Mouse (Mus musculus) heart, postnatal 36 days (tissue): ENCODE measurements around the gene Xaf1. TPM values are rescaled to one million over a fixed set of nuclear protein-coding genes. Genes with fewer than 3 reads are reported as not detected.
A peak's percentile ranks its signal among the peaks of the same experiment; 100 is the strongest.

ENCODE experiments used
- DNase-seq, 2 experiments: peaks; one replicate each; pipeline ENCODE4 v3.0.0; 2021 to 2022
- intact Hi-C: fragments of 180-260 bp; cut with DNase I; formaldehyde crosslinking; loops from one replicate; pipeline ENCODE4 v1.15.1; 2025
- total RNA-seq, 2 experiments: library from RNA; stranded (reverse); gene quantifications; 2 replicates each; pipeline ENCODE4 v1.2.3; 2021

The Xaf1 gene
- total RNA-seq, 2 experiments from 2014 or later, result 11.2 to 18.1 TPM

- intact Hi-C loops, result loop anchor here (1.0 to 10.0 kb wide), 3 partner anchors 73 to 380 kb away; no protein-coding TSS in a partner anchor
Measured at GRCm38 (mm10) chr11:72354971-72355728, 53.7 kb downstream of the Xaf1 start.

GRCm38 (mm10) chr11:72361385-72362346 is 60.2 kb downstream of the Xaf1 start:
- DNase-seq, result peak; percentile 38 to 41
- intact Hi-C loops, result no loop called here

More at GRCm38 (mm10) chr11:72354971-72355728, 53.7 kb downstream of the Xaf1 start:
- peak; percentile 80 to 87 for DNase-seq

- DNase-seq, result no peak
- intact Hi-C loops, result no loop called here
Measured at GRCm38 (mm10) chr11:72362347-72362741, 60.9 kb downstream of the Xaf1 start, which contains the start of gene Tekt1. Gene Tekt1, minus strand, starts transcription at chr11:72362442.

Other genes with a start within 250 kb of the Xaf1 start
- gene Pitpnm3, start 165.9 kb upstream of the Xaf1 start, total RNA-seq, result 1 to 10 TPM; 1.5 to 1.8 TPM
- gene Gm43951, start 94.8 kb upstream of the Xaf1 start, total RNA-seq, result under 1 TPM; 0.31 to 0.33 TPM
- gene 4933427D14Rik, start 94.2 kb upstream of the Xaf1 start, total RNA-seq, result 1 to 10 TPM; 3.1 to 4.2 TPM
- gene Txndc17, start 94.1 kb upstream of the Xaf1 start, total RNA-seq, result 10 to 100 TPM; 44.3 to 46.0 TPM
- 10 to 100 TPM; 10.2 to 11.8 TPM for gene Med31, start 86.0 kb upstream of the Xaf1 start, total RNA-seq
- not detected for gene Slc13a5, start 34.4 kb upstream of the Xaf1 start, total RNA-seq
- gene Fbxo39, start 12.8 kb downstream of the Xaf1 start, total RNA-seq, result not detected
- not detected for gene Tekt1, start 60.8 kb downstream of the Xaf1 start, total RNA-seq
- gene Smtnl2, start 110.1 kb downstream of the Xaf1 start, total RNA-seq, result 10 to 100 TPM; 18.2 to 19.5 TPM
- not detected for gene Ggt6, start 133.9 kb downstream of the Xaf1 start, total RNA-seq
- 10 to 100 TPM; 45.9 to 46.8 TPM for gene Mybbp1a, start 139.7 kb downstream of the Xaf1 start, total RNA-seq
- 10 to 100 TPM in 1 of 2 experiments, 1 to 10 TPM in 1; 9.7 to 11.0 TPM for gene Spns2, start 188.3 kb downstream of the Xaf1 start, total RNA-seq
- gene Spns3, start 248.9 kb downstream of the Xaf1 start, total RNA-seq, result under 1 TPM in 1 of 2 experiments, not detected in 1; 0.16 TPM